Mouse (Mus musculus) mammary gland, adult 2 months (tissue): ENCODE results near the gene Pcdh11x. TPM values are rescaled to one million over a fixed set of nuclear protein-coding genes. Genes with fewer than 3 reads are reported as not detected.

Source experiments
- polyA plus RNA-seq: library from polyadenylated mRNA; depleted of rRNA; stranded (reverse); fragments of >200 nt; gene quantifications from 2 replicates; pipeline ENCODE4 v1.2.3, GENCODE M21; 2012; ENCODE audit warnings: low replicate concordance; rRNA removed

The Pcdh11x gene
- polyA plus RNA-seq, result 0.16 and 0.17 TPM in 2 replicates

DNA sequence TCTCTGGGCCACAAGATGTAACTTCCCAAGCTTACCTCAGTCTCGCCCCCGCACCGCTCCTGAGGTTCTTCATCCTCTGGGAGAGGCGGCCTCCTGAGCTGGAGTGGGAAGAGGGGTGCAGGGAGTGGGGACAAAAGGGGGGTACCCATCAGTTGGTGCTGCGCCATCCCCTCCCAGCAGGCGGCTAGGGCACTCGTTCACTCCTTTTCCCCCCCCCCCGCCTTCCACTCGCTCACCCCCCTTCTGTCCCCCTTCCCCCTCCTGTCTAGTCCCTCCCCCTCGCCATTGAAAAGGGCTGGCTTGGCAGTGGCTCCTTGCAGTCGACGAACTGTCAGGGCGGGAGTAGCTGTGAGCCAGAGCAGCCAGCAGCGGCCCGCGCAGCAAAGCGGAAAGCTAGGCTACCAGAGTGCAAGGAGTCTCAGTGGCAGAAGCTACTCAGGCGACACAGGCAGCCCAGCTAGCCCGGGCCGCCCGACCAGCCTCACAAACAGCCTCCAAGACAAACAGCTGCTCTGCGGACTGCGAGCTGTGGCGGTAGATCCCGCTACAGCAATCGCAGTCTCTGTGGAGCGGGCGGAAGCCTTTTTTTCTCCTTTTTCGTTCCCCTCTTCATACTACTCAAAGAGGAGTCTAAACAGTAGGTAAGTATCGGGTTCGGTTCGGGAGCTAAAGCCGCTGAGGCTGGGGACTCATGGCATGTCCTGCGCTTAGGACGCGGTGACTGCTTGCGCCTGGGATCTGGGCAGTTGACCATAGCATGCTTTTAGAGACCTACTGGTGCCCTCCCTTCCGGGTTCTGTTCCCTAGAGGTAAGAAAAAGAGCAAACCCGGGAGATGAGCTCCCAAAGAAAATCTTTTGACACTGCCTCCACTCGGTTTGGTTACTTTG, at the start of gene Pcdh11x:
TSS of gene Pcdh11x (plus strand) at position 249 of the 889 bp plus-strand sequence.

DNA sequence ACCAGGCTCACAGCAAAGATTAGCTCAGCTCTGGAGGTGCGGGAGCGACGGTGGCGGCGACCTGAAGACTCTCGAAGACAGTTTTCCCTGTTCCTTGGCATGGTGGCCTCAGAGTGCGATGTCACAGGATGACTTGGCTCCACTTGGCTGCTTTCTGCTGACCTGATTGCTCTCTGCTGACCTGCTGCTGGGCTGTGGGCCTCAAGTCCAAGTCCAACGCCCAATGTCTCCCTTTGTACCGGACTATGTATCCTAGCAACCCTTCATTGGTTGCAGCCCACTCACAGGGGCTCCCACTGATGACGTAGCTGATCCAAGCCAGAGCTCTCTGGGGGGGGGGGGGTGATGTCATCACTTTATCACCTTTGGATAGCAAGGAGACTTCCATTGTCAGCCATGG, 22.9 kb downstream of the Pcdh11x start, which contains the start of gene H2afb3:
TSS of gene H2afb3 (minus strand) at position 101 of the 400 bp plus-strand sequence.

Other genes starting within 250 kb of the Pcdh11x start
- not detected in 2 replicates for gene H2afb3, start 22.8 kb downstream of the Pcdh11x start, polyA plus RNA-seq